Mouse (Mus musculus) kidney, postnatal 10 days (tissue): ENCODE measurements at regions not wholly inside any gene's neighbourhood (a gene's known extent, or its start where the extent isn't known, plus 50 kb on each side); places are given as distances from the start of the nearest gene placed in this dataset.
A peak's percentile ranks its signal among the peaks of the same experiment; 100 is the strongest.
"Not testable (repeated sequence)": the region's sequence is repeated elsewhere in the genome, so short reads cannot be mapped to it uniquely, and the experiment has no call there.

Source experiments
- DNase-seq: peaks from one replicate; pipeline ENCODE4 v3.0.0; 2021; ENCODE audit warnings: mixed read lengths

- DNase-seq: no peak
These were observed 158.3 kb upstream of the Ptprz1 start for GRCm38 (mm10) chr6:22716864-22717557.

- no peak for DNase-seq
These were observed 159.0 kb upstream of the Ptprz1 start for GRCm38 (mm10) chr6:22716144-22716856.

GRCm38 (mm10) chr6:22698187-22698586 lies 177.1 kb upstream of the Ptprz1 start:
- no peak for DNase-seq

- DNase-seq: peak; percentile 7
These were observed 186.6 kb upstream of the Ptprz1 start for GRCm38 (mm10) chr6:22688678-22689126.

GRCm38 (mm10) chr6:22674586-22674929 lies 200.7 kb upstream of the Ptprz1 start:
- DNase-seq: no peak

GRCm38 (mm10) chr6:22673919-22674585 lies 201.2 kb upstream of the Ptprz1 start:
- DNase-seq: no peak

GRCm38 (mm10) chr6:22671524-22671923 lies 203.8 kb upstream of the Ptprz1 start:
- no peak for DNase-seq

GRCm38 (mm10) chr6:22668190-22668975 lies 206.9 kb upstream of the Ptprz1 start:
- DNase-seq: no peak

- not testable (repeated sequence) for DNase-seq
These were observed 217.9 kb upstream of the Ptprz1 start for GRCm38 (mm10) chr6:22657401-22657800.

GRCm38 (mm10) chr6:22640100-22640499 lies 235.2 kb upstream of the Ptprz1 start:
- no peak for DNase-seq

- DNase-seq: no peak
These were observed 240.2 kb upstream of the Ptprz1 start for GRCm38 (mm10) chr6:22635141-22635540.

GRCm38 (mm10) chr6:22634740-22635139 lies 240.6 kb upstream of the Ptprz1 start:
- DNase-seq: no peak

- no peak for DNase-seq
These were observed 235.5 kb upstream of the Fam3c start for GRCm38 (mm10) chr6:22591592-22591991.

GRCm38 (mm10) chr6:22584851-22585250 lies 228.8 kb upstream of the Fam3c start:
- DNase-seq: no peak

- no peak for DNase-seq
These were observed 216.9 kb upstream of the Fam3c start for GRCm38 (mm10) chr6:22572925-22573324.

- no peak for DNase-seq
These were observed 211.8 kb upstream of the Fam3c start for GRCm38 (mm10) chr6:22567891-22568290.

GRCm38 (mm10) chr6:22548296-22549245 lies 192.5 kb upstream of the Fam3c start:
- DNase-seq: no peak

- DNase-seq: no peak
These were observed 185.6 kb upstream of the Fam3c start for GRCm38 (mm10) chr6:22541603-22542002.

- DNase-seq: no peak
These were observed 182.2 kb upstream of the Fam3c start for GRCm38 (mm10) chr6:22538254-22538653.

- no peak for DNase-seq
These were observed 168.3 kb upstream of the Fam3c start for GRCm38 (mm10) chr6:22524384-22524783.

GRCm38 (mm10) chr6:22523582-22524234 lies 167.7 kb upstream of the Fam3c start:
- no peak for DNase-seq
